Mouse (Mus musculus) embryonic facial prominence, embryonic 11.5 days (tissue): ENCODE measurements around the gene Rhot1. TPM values are rescaled to one million over a fixed set of nuclear protein-coding genes. Genes with fewer than 3 reads are reported as not detected.

Experiments
- ATAC-seq: fragments of 200-750 bp; cut with Nextera tagmentation; replicated peaks from 2 replicates; pipeline ENCODE4 v1.8.0; 2017; ENCODE audit warnings: low read depth; ENCODE audit not compliant: insufficient number of reproducible peaks, low FRiP score, low TSS enrichment
- DNase-seq: peaks from one replicate; pipeline ENCODE4 v3.0.0-alpha.2; 2015; ENCODE audit warnings: low spot score
- H3K27ac ChIP-seq: fragments of 300-500 bp; sonication (generic); replicated peaks from 2 replicates; pipeline ENCODE4 v1.5.1; 2014; ENCODE audit warnings: mild to moderate bottlenecking, low read depth, low read length, control low read depth
- H3K27me3 ChIP-seq: fragments of 300-500 bp; sonication (generic); 2 replicates; pipeline ENCODE4 v1.6.1; 2014; ENCODE audit warnings: mild to moderate bottlenecking, low read length, moderate library complexity, mixed read lengths; ENCODE audit not compliant: control insufficient read depth, insufficient read depth
- H3K36me3 ChIP-seq: fragments of 300-500 bp; sonication (generic); replicated peaks from 2 replicates; pipeline ENCODE4 v1.6.1; 2014; ENCODE audit warnings: low read depth, mild to moderate bottlenecking, low read length, moderate library complexity, mixed read lengths; ENCODE audit not compliant: control insufficient read depth, insufficient read depth
- H3K4me1 ChIP-seq: fragments of 300-500 bp; sonication (generic); 2 replicates; pipeline ENCODE4 v1.6.1; 2014; ENCODE audit warnings: low read length, mixed read lengths; ENCODE audit not compliant: control insufficient read depth, insufficient read depth
- H3K4me2 ChIP-seq: fragments of 300-500 bp; sonication (generic); 2 replicates; pipeline ENCODE4 v1.6.1; 2014; ENCODE audit warnings: low read depth, mild to moderate bottlenecking, control low read depth, low read length, moderate library complexity
- H3K4me3 ChIP-seq: fragments of 300-500 bp; sonication (generic); 2 replicates; pipeline ENCODE4 v1.5.1; 2014; ENCODE audit warnings: low read depth, low read length, control low read depth
- H3K9ac ChIP-seq: fragments of 300-500 bp; sonication (generic); replicated peaks from 2 replicates; pipeline ENCODE4 v1.6.1; 2014; ENCODE audit warnings: mild to moderate bottlenecking, control low read depth, low read length
- H3K9me3 ChIP-seq: fragments of 300-500 bp; sonication (generic); replicated peaks from 2 replicates; pipeline ENCODE4 v1.6.1; 2016; ENCODE audit warnings: mild to moderate bottlenecking, low read length, inconsistent platforms, mixed read lengths; ENCODE audit not compliant: control insufficient read depth
- WGBS: fragments of 180-500 bp; shearing (Covaris S2); extraction: QIAGEN DNeasy Blood & Tissue Kit; methylation state at CpG from one replicate; pipeline ENCODE4 v1.1.7; 2014; 5-methylcytosine and 5-hydroxymethylcytosine counted together
- polyA plus RNA-seq: library from polyadenylated mRNA; unstranded; fragments of >200 nt; fragmentation: Nextera tagmentation; extraction: Ambion mirVana; gene quantifications from 2 replicates; pipeline ENCODE4 v1.2.1, GENCODE M21; 2014

Rhot1 gene
- polyA plus RNA-seq, 1 experiment from 2014 or later: 73.1 TPM

DNA sequence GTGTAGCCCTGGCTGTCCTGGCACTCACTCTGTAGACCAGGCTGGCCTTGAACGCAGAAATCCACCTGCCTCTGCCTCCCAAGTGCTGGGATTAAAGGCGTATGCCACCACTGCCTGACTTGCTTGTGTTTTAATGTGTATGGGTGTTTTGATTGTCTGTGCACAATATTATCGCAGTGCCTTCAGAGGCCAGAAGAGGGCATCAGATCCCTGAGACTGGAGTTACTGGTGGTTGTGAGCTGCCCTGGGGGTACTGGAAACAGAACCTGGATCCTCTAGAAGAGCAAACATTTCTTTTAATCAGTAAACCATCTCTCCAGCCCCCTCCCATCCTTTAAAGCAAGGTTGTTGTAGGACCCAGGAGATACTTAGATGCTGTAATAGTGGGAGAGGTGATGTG lies 94.9 kb downstream of the Rhot1 start:
- WGBS: 90% methylated on average over 3 of the region's 3 CpGs
- Histone ChIP-seq H3K36me3 (no peaks in the 10 kb centered on the region), H3K27ac (no peak overlapping the region), H3K27me3 (peaks cover 34% of the 10 kb centered on the region), H3K4me3 (no peak overlapping the region), H3K9me3 (no peaks in the 10 kb centered on the region), H3K4me1 (0 out of 2 replicates have a peak, but pooled peaks cover 5% of the 10 kb centered on the region), H3K4me2 (no peak overlapping the region), H3K9ac (no peak overlapping the region)
- ATAC-seq (no peak), DNase-seq (no peak)

DNA sequence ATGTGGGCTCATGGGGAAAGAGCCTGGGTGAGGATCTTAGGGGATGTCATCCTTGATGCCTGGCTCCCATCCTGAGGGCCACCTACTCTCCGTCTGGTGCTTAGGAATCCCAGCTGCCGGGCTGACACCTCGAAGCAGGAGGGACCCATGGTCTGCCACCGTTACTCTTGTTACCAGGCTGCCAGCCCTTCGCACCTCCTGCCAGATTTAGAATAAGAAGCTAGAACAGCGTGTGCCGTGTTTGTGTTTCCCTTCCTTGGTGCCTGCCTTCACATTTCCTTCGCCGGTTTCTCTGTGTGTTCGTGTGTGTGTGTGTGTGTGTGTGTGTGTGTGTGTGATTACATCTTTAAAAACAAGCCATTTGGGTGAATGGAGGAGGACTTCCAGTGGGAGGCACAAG lies 96.0 kb downstream of the Rhot1 start:
- no peak for DNase-seq
- 85% methylated on average over 10 of the region's 10 CpGs for WGBS
- H3K36me3 ChIP-seq: no peaks in the 10 kb centered on the region
- no peak overlapping the region for H3K4me3 ChIP-seq
- no peaks in the 10 kb centered on the region for H3K9me3 ChIP-seq
- no peak overlapping the region for H3K27ac ChIP-seq
- no peak overlapping the region for H3K9ac ChIP-seq
- no peak for ATAC-seq
- H3K4me2 ChIP-seq: no peak overlapping the region
- 0 out of 2 replicates have a peak, but pooled peaks cover 5% of the 10 kb centered on the region for H3K4me1 ChIP-seq
- H3K27me3 ChIP-seq: peaks cover 28% of the 10 kb centered on the region

DNA sequence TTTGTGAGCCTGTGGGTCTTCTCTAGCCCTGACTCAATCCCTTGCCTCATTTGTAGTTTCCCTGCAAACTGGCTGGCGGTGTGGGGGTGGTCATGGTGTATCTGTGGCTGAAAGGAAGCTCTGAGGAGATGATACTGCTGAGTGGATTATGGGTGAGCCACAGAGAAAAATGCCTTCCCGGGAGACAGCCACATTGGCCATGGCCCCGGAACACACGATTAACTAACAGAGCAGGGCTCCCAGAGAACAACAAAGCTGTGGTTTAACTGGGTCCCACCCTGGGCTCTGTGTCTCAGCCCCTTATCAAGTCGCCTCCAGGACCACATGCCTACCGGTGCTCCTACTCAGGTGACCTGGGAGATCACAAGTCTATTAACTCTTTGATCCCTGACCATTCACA lies 99.7 kb downstream of the Rhot1 start:
- Histone ChIP-seq H3K9ac (no peak overlapping the region), H3K36me3 (no peaks in the 10 kb centered on the region), H3K4me2 (no peak overlapping the region), H3K4me3 (no peak overlapping the region), H3K27me3 (no peaks in the 10 kb centered on the region), H3K9me3 (no peaks in the 10 kb centered on the region), H3K4me1 (no peaks in the 10 kb centered on the region; the same call in 1 of the 2 replicates), H3K27ac (no peak overlapping the region)
- ATAC-seq (no peak), DNase-seq (no peak)
- 58% methylated on average over 6 of the region's 6 CpGs for WGBS

DNA sequence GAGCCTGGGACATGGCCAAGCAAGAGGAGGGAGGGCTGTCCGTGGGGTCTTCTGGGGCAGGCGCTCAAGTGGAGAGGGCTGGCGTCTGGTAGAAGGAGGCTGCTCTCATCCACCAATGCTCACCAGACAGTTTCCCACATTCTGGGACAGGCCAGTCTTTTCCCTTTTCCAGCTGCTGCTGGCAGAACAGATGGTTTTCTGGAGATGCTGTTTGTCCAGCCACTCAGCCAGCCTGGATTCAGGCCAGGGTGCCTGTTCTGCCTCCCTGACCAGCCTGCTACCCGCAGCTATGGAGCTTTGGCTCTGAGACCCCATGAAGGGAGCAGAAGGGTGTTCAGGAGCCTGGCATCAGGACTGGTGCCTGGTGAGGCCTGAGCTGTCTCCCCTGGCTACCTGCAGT lies 102.5 kb downstream of the Rhot1 start:
- Histone ChIP-seq H3K9ac (no peak overlapping the region), H3K9me3 (no peaks in the 10 kb centered on the region), H3K4me3 (no peak overlapping the region), H3K4me2 (no peak overlapping the region), H3K27me3 (no peaks in the 10 kb centered on the region), H3K36me3 (no peaks in the 10 kb centered on the region), H3K27ac (no peak overlapping the region), H3K4me1 (no peaks in the 10 kb centered on the region; the same call in 1 of the 2 replicates)
- DNase-seq (no peak), ATAC-seq (no peak)
- 66% methylated on average over 4 of the region's 4 CpGs for WGBS

DNA sequence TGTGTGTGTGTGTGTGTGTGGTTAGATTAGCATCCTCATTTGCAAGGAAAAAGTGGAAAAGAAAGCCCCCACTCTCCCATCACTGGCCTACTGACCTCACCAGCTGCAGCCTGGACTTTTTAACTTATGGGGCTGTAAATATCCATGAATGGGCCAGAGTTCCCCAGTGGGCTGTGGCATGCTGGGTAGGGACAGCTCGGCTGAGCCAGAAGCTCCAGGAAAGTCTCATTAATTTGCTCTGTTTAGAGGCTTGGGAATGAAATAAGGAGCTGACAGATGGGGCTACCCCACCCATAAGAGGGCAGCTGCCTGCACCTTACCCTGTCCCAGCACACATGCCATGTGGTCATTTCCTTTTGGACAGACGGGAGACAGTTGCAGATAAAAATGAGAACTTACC lies 103.2 kb downstream of the Rhot1 start:
- no peaks in the 10 kb centered on the region for H3K27me3 ChIP-seq
- H3K4me1 ChIP-seq: no peaks in the 10 kb centered on the region; the same call in 1 of the 2 replicates
- no peak overlapping the region for H3K4me2 ChIP-seq
- no peaks in the 10 kb centered on the region for H3K9me3 ChIP-seq
- H3K36me3 ChIP-seq: no peaks in the 10 kb centered on the region
- H3K27ac ChIP-seq: 0 out of 2 replicates have a peak overlapping the region, but pooled peaks have one; percentile 16
- 39% methylated on average over 2 of the region's 2 CpGs for WGBS
- no peak overlapping the region for H3K9ac ChIP-seq
- no peak overlapping the region for H3K4me3 ChIP-seq
- ATAC-seq: peak; percentile 46; the same call in 1 of the 2 replicates
- DNase-seq: no peak

DNA sequence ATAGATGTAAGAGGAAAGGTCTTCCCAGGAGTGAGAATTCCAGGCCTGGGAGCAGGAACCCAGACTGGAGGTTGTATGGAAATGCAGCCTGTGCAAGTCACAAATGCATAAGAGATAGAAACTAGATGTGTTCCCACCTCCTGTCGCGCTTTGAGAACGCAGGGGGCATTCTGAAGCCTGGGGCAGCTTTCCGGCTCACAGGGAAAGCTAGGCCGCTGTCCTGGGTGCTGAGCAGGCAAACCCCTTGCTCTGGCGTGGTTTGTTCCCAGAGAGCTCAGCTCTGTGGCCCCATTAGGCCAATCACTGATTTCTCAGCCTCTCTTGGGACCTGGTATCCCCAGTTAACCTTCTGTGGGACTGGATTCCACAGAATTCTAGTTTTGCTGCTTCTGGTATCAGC lies 103.7 kb downstream of the Rhot1 start:
- Histone ChIP-seq H3K4me1 (no peaks in the 10 kb centered on the region; the same call in 1 of the 2 replicates), H3K4me2 (no peak overlapping the region), H3K9me3 (no peaks in the 10 kb centered on the region), H3K4me3 (no peak overlapping the region), H3K36me3 (no peaks in the 10 kb centered on the region), H3K27me3 (no peaks in the 10 kb centered on the region), H3K9ac (no peak overlapping the region), H3K27ac (0 out of 2 replicates have a peak overlapping the region, but pooled peaks have one; percentile 16)
- DNase-seq (peak; percentile 60), ATAC-seq (no peak)
- WGBS: 7% methylated on average over 6 of the region's 6 CpGs

DNA sequence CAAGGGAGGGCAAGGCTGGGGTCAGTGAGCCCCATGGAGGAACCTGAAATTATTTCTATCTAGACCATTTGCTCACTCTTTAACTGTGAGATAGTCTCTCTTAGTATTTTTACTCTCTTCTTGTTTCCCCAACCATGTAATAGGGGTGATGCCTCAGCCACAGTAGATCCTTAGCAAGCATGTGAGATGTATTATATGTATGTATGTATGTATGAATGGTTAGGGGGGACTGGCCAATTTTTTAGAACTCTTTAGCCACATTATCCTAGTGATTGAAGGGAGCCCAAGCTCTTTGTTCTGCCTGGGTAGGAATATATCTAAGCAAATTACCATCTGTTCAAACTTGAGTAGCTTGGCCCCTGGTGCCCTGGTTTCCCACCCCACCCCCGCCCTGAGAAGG lies 104.6 kb downstream of the Rhot1 start:
- DNase-seq: no peak
- Histone ChIP-seq H3K9ac (no peak overlapping the region), H3K27ac (no peak overlapping the region), H3K4me1 (no peaks in the 10 kb centered on the region; the same call in 1 of the 2 replicates), H3K27me3 (no peaks in the 10 kb centered on the region), H3K4me2 (no peak overlapping the region), H3K36me3 (no peaks in the 10 kb centered on the region), H3K4me3 (no peak overlapping the region), H3K9me3 (no peaks in the 10 kb centered on the region)
- WGBS: 71% methylated on average over 1 of the region's 1 CpGs
- no peak for ATAC-seq

DNA sequence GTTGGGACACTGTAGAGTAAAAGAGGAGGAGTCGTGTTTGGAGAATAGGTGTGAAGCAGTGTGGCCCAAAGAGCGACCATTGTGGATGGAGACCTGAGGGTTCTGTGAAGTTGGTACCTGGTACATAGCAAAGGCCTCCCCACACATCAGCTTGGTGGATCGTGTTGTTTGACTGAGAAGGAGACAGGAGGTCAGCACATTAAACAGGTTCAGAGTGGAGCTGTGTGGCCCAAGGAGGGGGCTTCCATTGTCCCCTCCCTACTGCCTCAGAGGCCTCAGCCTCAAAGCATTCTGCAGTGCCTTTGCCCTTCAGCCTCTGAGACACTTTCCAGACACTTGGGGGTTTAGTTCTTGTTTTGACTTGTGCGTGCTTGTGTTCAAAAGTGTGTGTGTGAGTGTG lies 105.1 kb downstream of the Rhot1 start:
- H3K36me3 ChIP-seq: no peaks in the 10 kb centered on the region
- 82% methylated on average over 4 of the region's 4 CpGs for WGBS
- no peak overlapping the region for H3K4me3 ChIP-seq
- no peaks in the 10 kb centered on the region for H3K27me3 ChIP-seq
- ATAC-seq: no peak
- H3K4me1 ChIP-seq: no peaks in the 10 kb centered on the region; the same call in 1 of the 2 replicates
- H3K9ac ChIP-seq: no peak overlapping the region
- H3K27ac ChIP-seq: no peak overlapping the region
- no peak overlapping the region for H3K4me2 ChIP-seq
- no peak for DNase-seq
- H3K9me3 ChIP-seq: no peaks in the 10 kb centered on the region
